Mouse (Mus musculus) bone marrow macrophage, adult 2 months (primary cell): ENCODE results near the gene Txn2. TPM values are rescaled to one million over a fixed set of nuclear protein-coding genes. Genes with fewer than 3 reads are reported as not detected.

Source experiments
- H3K27ac ChIP-seq: 2 replicates; pipeline ENCODE4 v1.5.1; 2012; ENCODE audit warnings: low read depth, low read length; ENCODE audit not compliant: insufficient read depth
- H3K4me1 ChIP-seq: 2 replicates; pipeline ENCODE4 v1.6.1; 2012; ENCODE audit warnings: low read length; ENCODE audit not compliant: control insufficient read depth, insufficient read depth
- H3K4me3 ChIP-seq: 2 replicates; pipeline ENCODE4 v1.5.1; 2012; ENCODE audit warnings: mild to moderate bottlenecking, low read length, moderate library complexity; ENCODE audit not compliant: insufficient read depth
- CTCF ChIP-seq: IDR thresholded peaks from 2 replicates; pipeline ENCODE4 v1.5.1; 2012; ENCODE audit warnings: low read depth, mild to moderate bottlenecking, low read length, moderate library complexity
- POLR2A ChIP-seq: IDR thresholded peaks from 2 replicates; pipeline ENCODE4 v1.6.1; 2012; ENCODE audit warnings: mild to moderate bottlenecking, low read depth, low read length, borderline replicate concordance
- polyA plus RNA-seq: library from polyadenylated mRNA; stranded (reverse); fragments of >200 nt; gene quantifications from 2 replicates; pipeline ENCODE4 v1.2.4, GENCODE M21; 2012; ENCODE audit not compliant: missing spikeins, insufficient read depth, insufficient read length

Gene Txn2
- polyA plus RNA-seq, 1 experiment, result 141 TPM

- H3K4me1 ChIP-seq, result no peaks in the 10 kb centered on the region
- TF ChIP-seq POLR2A (no peak), CTCF (no peak)
- no peak overlapping the region for H3K27ac ChIP-seq
- no peak overlapping the region for H3K4me3 ChIP-seq
Observed at GRCm38 (mm10) chr15:77911065-77911464, 17.7 kb downstream of the Txn2 start.

GRCm38 (mm10) chr15:77907646-77908518, 20.9 kb downstream of the Txn2 start:
- Histone ChIP-seq H3K27ac (no peak overlapping the region), H3K4me3 (no peak overlapping the region), H3K4me1 (peaks cover 7% of the 10 kb centered on the region)
- TF ChIP-seq POLR2A, result no peak
- TF ChIP-seq CTCF, result no peak

- Histone ChIP-seq H3K27ac (no peak overlapping the region), H3K4me1 (peaks cover 7% of the 10 kb centered on the region), H3K4me3 (no peak overlapping the region)
- no peak for TF ChIP-seq CTCF
- TF ChIP-seq POLR2A, result no peak
Observed at GRCm38 (mm10) chr15:77906545-77906944, 22.3 kb downstream of the Txn2 start.

GRCm38 (mm10) chr15:77906081-77906480, 22.7 kb downstream of the Txn2 start:
- peaks cover 7% of the 10 kb centered on the region for H3K4me1 ChIP-seq
- H3K4me3 ChIP-seq, result no peak overlapping the region
- TF ChIP-seq CTCF, result no peak
- no peak for TF ChIP-seq POLR2A
- no peak overlapping the region for H3K27ac ChIP-seq

GRCm38 (mm10) chr15:77905275-77905970, 23.4 kb downstream of the Txn2 start:
- no peak overlapping the region for H3K27ac ChIP-seq
- H3K4me3 ChIP-seq, result peak overlapping the region; percentile 47
- TF ChIP-seq POLR2A (no peak), CTCF (no peak)
- H3K4me1 ChIP-seq, result peaks cover 7% of the 10 kb centered on the region

- Histone ChIP-seq H3K27ac (no peak overlapping the region), H3K4me3 (no peak overlapping the region), H3K4me1 (peaks cover 7% of the 10 kb centered on the region)
- no peak for TF ChIP-seq CTCF
- TF ChIP-seq POLR2A, result no peak
Observed at GRCm38 (mm10) chr15:77904363-77904892, 24.4 kb downstream of the Txn2 start.

- Histone ChIP-seq H3K27ac (no peak overlapping the region), H3K4me1 (peaks cover 7% of the 10 kb centered on the region)
Observed at GRCm38 (mm10) chr15:77903176-77903575, 25.6 kb downstream of the Txn2 start.

GRCm38 (mm10) chr15:77894926-77895325, 33.9 kb downstream of the Txn2 start:
- Histone ChIP-seq H3K4me1 (peaks cover 10% of the 10 kb centered on the region), H3K4me3 (no peak overlapping the region), H3K27ac (no peak overlapping the region)
- no peak for TF ChIP-seq CTCF
- no peak for TF ChIP-seq POLR2A

More at GRCm38 (mm10) chr15:77903176-77903575, 25.6 kb downstream of the Txn2 start:
- no peak overlapping the region for H3K4me3 ChIP-seq
- no peak for TF ChIP-seq POLR2A
- TF ChIP-seq CTCF, result no peak

GRCm38 (mm10) chr15:77893292-77893691, 35.5 kb downstream of the Txn2 start:
- no peak for TF ChIP-seq CTCF
- TF ChIP-seq POLR2A, result no peak
- Histone ChIP-seq H3K27ac (no peak overlapping the region), H3K4me1 (peaks cover 15% of the 10 kb centered on the region), H3K4me3 (no peak overlapping the region)
